Mouse (Mus musculus) ZHBTc4 (cell line): ENCODE measurements around the gene Rbm38.

ENCODE experiments used
- DNase-seq: peaks from one replicate; pipeline ENCODE4 v3.0.0-alpha.2; 2011; ENCODE audit warnings: low read depth, low spot score

Rbm38 gene

GRCm38 (mm10) chr2:173020430-173020829 lies at the start of gene Rbm38:
Rbm38 (plus strand) TSS chr2:173020498.
- no peak for DNase-seq

GRCm38 (mm10) chr2:172971865-172972264 lies 48.4 kb upstream of the Rbm38 start:
- no peak for DNase-seq

- no peak for DNase-seq
Observed at GRCm38 (mm10) chr2:172973806-172974565, 46.3 kb upstream of the Rbm38 start.

- no peak for DNase-seq
Observed at GRCm38 (mm10) chr2:172974701-172975100, 45.6 kb upstream of the Rbm38 start.

- DNase-seq, result no peak
Observed at GRCm38 (mm10) chr2:172975159-172975558, 45.1 kb upstream of the Rbm38 start.

- no peak for DNase-seq
Observed at GRCm38 (mm10) chr2:172976661-172977238, 43.5 kb upstream of the Rbm38 start.

GRCm38 (mm10) chr2:172977409-172978130 lies 42.7 kb upstream of the Rbm38 start, which contains the start of gene Spo11:
Spo11 (plus strand) TSS chr2:172977700.
- DNase-seq, result peak; percentile 82

GRCm38 (mm10) chr2:172978131-172978633 lies 42.1 kb upstream of the Rbm38 start:
- no peak for DNase-seq

- DNase-seq, result peak; percentile 86
Observed at GRCm38 (mm10) chr2:172979666-172980345, 40.5 kb upstream of the Rbm38 start.

- no peak for DNase-seq
Observed at GRCm38 (mm10) chr2:172982776-172983561, 37.3 kb upstream of the Rbm38 start.

- DNase-seq, result no peak
Observed at GRCm38 (mm10) chr2:172990161-172990560, 30.1 kb upstream of the Rbm38 start.

GRCm38 (mm10) chr2:172996207-172996606 lies 24.1 kb upstream of the Rbm38 start:
- DNase-seq, result peak; percentile 77

- no peak for DNase-seq
Observed at GRCm38 (mm10) chr2:172997748-172998147, 22.6 kb upstream of the Rbm38 start.

GRCm38 (mm10) chr2:172998478-172998877 lies 21.8 kb upstream of the Rbm38 start:
- DNase-seq, result no peak

GRCm38 (mm10) chr2:172999630-173000284 lies 20.5 kb upstream of the Rbm38 start, which contains the start of gene Rae1:
Rae1 (plus strand) TSS chr2:173000117.
- peak; percentile 100 for DNase-seq

- DNase-seq, result peak; percentile 91
Observed at GRCm38 (mm10) chr2:173000285-173000652, 20.0 kb upstream of the Rbm38 start.

- peak; percentile 47 for DNase-seq
Observed at GRCm38 (mm10) chr2:173000921-173001320, 19.4 kb upstream of the Rbm38 start.

- DNase-seq, result no peak
Observed at GRCm38 (mm10) chr2:173003737-173004136, 16.6 kb upstream of the Rbm38 start.

- DNase-seq, result peak; percentile 43
Observed at GRCm38 (mm10) chr2:173010220-173010717, 10.0 kb upstream of the Rbm38 start.

GRCm38 (mm10) chr2:173011440-173011839 lies 8.9 kb upstream of the Rbm38 start:
- DNase-seq, result no peak
